Mouse (Mus musculus): ENCODE results near the gene Slc25a39.

Gene Slc25a39

GRCm38 (mm10) chr11:102436471-102436790, 28.7 kb upstream of the Slc25a39 start:
- no peak for DNase-seq (ENCODE audit: low read depth, low spot score)

DNA sequence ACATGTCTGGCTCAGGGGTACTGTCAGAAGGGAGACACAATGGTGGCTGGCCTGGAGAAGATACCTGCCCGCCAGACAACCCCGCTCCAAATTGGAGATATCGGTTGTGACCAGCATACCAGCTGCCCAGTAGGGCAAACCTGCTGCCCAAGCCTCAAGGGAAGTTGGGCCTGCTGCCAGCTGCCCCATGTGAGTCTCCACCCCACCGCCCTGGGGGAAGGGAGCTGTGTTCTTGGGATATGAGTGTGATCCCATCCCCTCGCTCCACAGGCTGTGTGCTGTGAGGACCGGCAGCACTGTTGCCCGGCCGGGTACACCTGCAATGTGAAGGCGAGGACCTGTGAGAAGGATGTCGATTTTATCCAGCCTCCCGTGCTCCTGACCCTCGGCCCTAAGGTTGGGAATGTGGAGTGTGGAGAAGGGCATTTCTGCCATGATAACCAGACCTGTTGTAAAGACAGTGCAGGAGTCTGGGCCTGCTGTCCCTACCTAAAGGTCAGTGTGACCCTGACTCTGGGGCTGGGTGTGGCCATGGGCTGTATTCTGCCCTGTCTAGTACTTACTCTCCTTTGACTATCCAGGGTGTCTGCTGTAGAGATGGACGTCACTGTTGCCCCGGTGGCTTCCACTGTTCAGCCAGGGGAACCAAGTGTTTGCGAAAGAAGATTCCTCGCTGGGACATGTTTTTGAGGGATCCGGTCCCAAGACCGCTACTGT, 28.2 kb upstream of the Slc25a39 start:
- no peak for DNase-seq (ENCODE audit: low read depth, low spot score)

DNA sequence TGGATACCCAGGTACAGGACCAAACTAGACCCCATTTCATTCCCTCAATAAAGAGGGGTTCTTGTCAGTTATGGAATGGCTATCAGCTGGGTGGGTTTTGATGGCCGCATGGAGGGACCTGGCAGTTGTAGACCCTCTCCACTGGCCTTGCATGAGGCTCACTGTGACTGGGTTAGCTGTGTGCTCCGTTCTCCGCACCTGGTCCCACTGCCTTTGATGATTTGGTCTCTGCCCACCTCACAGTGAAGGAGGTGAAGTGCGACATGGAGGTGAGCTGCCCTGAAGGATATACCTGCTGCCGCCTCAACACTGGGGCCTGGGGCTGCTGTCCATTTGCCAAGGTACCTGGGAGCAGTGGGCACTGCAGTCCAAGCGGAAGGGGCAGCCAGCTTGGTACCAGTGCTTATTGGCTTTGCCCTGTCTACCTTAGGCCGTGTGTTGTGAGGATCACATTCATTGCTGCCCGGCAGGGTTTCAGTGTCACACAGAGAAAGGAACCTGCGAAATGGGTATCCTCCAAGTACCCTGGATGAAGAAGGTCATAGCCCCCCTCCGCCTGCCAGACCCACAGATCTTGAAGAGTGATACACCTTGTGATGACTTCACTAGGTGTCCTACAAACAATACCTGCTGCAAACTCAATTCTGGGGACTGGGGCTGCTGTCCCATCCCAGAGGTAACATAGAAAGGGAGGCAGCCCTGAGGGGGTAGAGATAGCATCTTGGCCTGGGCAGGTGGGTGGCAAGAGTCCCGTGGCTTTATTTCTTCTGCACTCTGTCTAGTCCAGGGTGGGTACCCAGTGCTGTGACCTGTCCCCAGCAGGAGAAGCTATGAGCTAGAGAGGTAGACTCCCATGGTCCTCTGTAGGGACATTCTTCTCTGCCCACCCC, 27.3 kb upstream of the Slc25a39 start:
- no peak for DNase-seq (ENCODE audit: low read depth, low spot score)

- DNase-seq (ENCODE audit: low read depth, low spot score), result no peak
These were observed 26.7 kb upstream of the Slc25a39 start for GRCm38 (mm10) chr11:102434406-102434805.

- no peak for DNase-seq (ENCODE audit: low read depth, low spot score)
These were observed 26.1 kb upstream of the Slc25a39 start for GRCm38 (mm10) chr11:102433866-102434265.

DNA sequence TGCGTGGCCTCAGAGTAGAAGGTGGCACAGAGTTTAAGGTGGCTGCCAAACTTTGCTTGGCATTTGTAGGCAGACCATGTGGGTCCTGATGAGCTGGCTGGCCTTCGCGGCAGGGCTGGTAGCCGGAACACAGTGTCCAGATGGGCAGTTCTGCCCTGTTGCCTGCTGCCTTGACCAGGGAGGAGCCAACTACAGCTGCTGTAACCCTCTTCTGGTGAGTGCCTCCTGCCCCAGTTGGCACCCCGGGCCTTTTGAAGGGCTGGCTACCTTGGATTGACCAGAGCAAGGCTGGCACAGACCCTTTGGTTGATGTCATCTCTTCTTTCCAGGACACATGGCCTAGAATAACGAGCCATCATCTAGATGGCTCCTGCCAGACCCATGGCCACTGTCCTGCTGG, 25.1 kb upstream of the Slc25a39 start:
- DNase-seq (ENCODE audit: low read depth, low spot score), result no peak

DNA sequence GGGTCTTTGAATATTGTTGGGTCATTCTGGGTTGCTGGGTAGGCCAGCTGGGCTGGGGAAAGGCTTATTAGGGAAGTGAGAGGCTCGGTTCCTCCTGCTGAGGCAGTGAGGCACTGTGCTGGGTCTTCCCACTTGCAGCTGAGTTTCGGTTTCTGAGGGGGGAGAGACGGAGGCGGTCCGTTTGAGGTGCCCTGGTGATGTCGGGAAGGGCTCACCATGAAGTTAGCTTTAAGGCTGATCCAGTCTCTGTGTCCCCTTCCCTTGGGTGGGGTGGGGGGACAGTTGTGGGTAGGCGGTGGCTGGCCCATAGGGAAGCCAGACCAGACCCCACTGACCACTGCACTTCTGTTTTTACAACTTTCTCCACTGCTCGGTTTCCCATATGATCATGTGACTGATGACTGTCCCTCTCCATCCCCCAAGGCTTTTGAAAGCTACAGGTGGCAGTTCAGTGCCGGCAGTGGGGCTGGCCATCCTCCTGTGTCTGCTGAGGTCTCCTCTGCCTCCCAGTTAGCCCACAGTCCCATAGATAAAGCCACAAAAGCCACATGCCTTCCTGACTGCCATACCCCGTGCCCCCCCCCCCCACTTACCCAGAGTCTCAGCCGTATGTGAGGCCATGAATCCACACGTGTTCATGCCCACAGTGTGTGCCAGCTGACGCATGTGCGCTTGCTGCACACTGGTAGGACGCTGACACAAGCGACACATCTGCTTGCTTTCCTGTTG, 24.5 kb upstream of the Slc25a39 start:
- no peak for DNase-seq (ENCODE audit: low read depth, low spot score)

DNA sequence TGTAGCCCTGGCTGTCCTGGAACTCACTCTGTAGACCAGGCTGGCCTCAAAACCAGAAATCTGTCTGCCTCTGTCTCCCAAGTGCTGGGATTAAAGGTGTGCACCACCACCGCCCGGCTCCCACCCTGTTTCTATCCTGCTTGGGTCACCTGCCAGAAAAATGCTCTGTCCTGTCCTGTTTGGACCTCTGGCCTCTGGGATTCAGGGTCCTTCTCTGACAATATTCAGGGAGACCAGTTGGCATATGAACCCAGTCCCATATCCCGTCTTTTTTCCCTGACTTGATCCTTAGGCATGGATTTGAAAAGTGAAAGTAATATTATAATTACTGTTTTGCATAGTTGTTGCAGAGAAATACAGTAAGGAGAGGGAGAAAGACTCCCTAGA, 24.0 kb upstream of the Slc25a39 start:
- DNase-seq (ENCODE audit: low read depth, low spot score), result no peak

- DNase-seq (ENCODE audit: low read depth, low spot score), result no peak
These were observed 23.4 kb upstream of the Slc25a39 start for GRCm38 (mm10) chr11:102431018-102431645.

GRCm38 (mm10) chr11:102430121-102431017, 22.6 kb upstream of the Slc25a39 start, which contains the start of gene Grn:
Grn (plus strand) TSS chr11:102430315.
- DNase-seq (ENCODE audit: low read depth, low spot score), result no peak

GRCm38 (mm10) chr11:102429551-102429950, 21.8 kb upstream of the Slc25a39 start:
- no peak for DNase-seq (ENCODE audit: low read depth, low spot score)

- DNase-seq (ENCODE audit: low read depth, low spot score), result no peak
These were observed 21.3 kb upstream of the Slc25a39 start for GRCm38 (mm10) chr11:102428981-102429540.

GRCm38 (mm10) chr11:102425555-102426316, 18.0 kb upstream of the Slc25a39 start:
- DNase-seq (ENCODE audit: low read depth, low spot score), result no peak

- no peak for DNase-seq (ENCODE audit: low read depth, low spot score)
These were observed 16.9 kb upstream of the Slc25a39 start for GRCm38 (mm10) chr11:102424666-102425065.

DNA sequence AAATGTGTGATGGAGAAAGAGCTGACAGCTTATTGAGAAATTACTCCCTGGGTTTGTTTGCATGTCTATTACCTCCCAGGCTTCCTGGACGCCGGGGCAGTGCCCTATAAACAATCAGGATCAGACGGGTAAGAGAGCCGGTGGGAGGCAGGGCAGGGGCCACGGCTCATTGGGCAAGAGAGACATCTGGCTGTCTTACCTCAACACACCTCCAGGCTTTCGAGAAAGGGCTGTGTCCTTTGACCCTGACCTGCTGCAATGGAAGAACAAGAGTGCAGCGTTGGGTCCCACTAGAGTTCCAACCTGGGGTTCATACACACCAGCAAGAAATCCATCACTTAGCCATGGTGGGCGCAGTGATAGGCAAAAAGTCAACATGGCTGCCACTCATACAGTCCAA, 13.8 kb upstream of the Slc25a39 start:
- DNase-seq (ENCODE audit: low read depth, low spot score), result no peak

DNA sequence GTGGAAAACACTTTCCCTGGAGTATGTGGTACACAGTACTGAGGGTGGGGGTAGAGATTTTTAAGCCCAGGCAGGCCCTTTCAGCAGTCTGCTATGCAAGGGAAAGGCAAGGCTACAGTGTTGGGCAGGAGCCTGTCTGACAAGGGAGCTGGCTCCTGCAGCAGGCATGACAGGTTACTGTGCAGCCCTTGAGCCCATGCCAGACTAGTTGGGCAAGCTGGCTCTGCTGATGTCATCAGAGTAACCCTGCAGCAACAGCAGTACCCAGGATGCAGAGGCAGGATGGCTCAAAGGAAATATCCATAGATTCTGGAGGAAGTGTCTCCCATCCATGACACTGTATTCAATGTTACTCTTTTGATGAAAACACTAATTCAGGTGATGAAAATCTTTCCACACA, 11.1 kb upstream of the Slc25a39 start:
- no peak for DNase-seq (ENCODE audit: low read depth, low spot score)

GRCm38 (mm10) chr11:102417160-102417559, 9.4 kb upstream of the Slc25a39 start:
- no peak for DNase-seq (ENCODE audit: low read depth, low spot score)

DNA sequence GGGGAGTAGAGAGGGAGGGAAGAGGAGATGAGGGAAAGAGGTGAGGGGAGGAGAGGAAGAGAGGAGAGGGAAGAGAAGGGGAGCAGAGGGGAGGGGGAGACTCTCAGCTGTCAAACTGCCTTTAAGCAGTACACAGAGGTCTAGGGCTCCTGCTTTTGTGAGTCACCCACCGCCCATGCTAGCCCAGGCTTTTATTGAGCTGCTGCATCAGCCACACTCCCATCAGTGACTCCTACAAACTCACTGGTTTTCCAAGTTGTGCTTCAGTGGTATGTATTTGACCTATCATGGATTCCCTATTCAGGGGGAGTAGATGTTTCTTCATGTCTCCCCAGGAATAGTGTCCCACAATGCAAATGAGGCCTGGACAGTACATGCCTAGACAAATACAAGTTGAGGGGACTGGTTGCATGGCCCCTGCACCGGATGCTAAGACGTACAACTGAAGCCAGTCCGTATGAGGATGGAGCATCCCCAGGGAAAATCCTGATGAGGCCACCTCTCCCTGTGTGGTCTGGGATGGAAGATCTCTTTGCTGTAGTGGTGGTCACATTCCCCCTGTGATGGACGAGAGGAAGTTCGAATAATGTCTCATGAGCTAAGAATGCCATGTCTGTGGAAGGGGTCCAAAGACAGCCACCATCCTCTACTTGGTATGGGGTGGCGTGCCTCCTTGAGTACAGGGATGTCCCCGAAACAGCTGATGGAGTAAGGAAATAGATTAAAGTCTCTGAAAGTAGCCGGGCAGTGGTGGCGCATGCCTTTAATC, 7.5 kb upstream of the Slc25a39 start:
- no peak for DNase-seq (ENCODE audit: low read depth, low spot score)

DNA sequence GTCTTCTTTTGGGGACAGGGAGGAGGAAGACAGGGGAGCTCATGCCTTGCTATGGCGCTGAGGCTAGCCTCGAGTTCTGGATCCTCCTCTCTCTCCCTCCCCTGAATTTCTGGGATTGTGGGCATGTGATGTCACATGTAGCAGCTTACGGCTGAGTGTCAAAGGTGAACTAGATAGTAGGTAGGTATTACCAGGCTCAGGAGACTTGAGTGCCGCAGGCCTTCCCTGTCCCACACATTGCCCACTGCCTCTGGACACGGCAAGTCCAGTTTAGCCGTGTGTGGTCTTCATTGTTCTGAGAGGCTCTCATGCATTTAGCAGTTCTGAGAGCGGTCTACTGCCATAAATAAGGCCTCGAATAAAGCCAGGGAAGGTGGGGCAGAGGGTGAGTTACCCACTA, 5.3 kb upstream of the Slc25a39 start:
- no peak for DNase-seq (ENCODE audit: low read depth, low spot score)

All from WW6 (cell line).